Mouse (Mus musculus) limb, embryonic 10.5 days (tissue): Measurements from ENCODE around the gene Acbd3. TPM values are rescaled to one million over a fixed set of nuclear protein-coding genes. Genes with fewer than 3 reads are reported as not detected.

ENCODE experiments used
- DNase-seq: peaks from one replicate; pipeline ENCODE4 v3.0.0-alpha.2; 2017; ENCODE audit warnings: low spot score
- H3K27ac ChIP-seq: fragments of 300-500 bp; sonication (generic); 2 replicates; pipeline ENCODE4 v1.5.1; 2016; ENCODE audit warnings: mild to moderate bottlenecking
- H3K27me3 ChIP-seq: fragments of 300-500 bp; sonication (generic); 2 replicates; pipeline ENCODE4 v1.6.1; 2016; ENCODE audit warnings: low read depth, mild to moderate bottlenecking; ENCODE audit not compliant: poor library complexity, severe bottlenecking
- H3K36me3 ChIP-seq: fragments of 300-500 bp; sonication (generic); 2 replicates; pipeline ENCODE4 v1.6.1; 2016; ENCODE audit warnings: mild to moderate bottlenecking, moderate library complexity
- H3K4me1 ChIP-seq: fragments of 300-500 bp; sonication (generic); 2 replicates; pipeline ENCODE4 v1.6.1; 2016
- H3K4me3 ChIP-seq: fragments of 300-500 bp; sonication (generic); 2 replicates; pipeline ENCODE4 v1.5.1; 2016; ENCODE audit warnings: mild to moderate bottlenecking, moderate library complexity
- H3K9me3 ChIP-seq: fragments of 300-500 bp; sonication (generic); replicated peaks from 2 replicates; pipeline ENCODE4 v1.6.1; 2016; ENCODE audit warnings: mild to moderate bottlenecking
- WGBS: fragments of 180-500 bp; shearing (Covaris S2); methylation state at CpG from one replicate; pipeline ENCODE4 v1.1.7; 2016; 5-methylcytosine and 5-hydroxymethylcytosine counted together
- polyA plus RNA-seq: library from polyadenylated mRNA; unstranded; fragments of >200 nt; fragmentation: Nextera tagmentation; extraction: Ambion mirVana; gene quantifications from 2 replicates; pipeline ENCODE4 v1.2.1, GENCODE M21; 2016

Acbd3 gene
- polyA plus RNA-seq, 1 experiment from 2014 or later = 19.2 TPM

DNA sequence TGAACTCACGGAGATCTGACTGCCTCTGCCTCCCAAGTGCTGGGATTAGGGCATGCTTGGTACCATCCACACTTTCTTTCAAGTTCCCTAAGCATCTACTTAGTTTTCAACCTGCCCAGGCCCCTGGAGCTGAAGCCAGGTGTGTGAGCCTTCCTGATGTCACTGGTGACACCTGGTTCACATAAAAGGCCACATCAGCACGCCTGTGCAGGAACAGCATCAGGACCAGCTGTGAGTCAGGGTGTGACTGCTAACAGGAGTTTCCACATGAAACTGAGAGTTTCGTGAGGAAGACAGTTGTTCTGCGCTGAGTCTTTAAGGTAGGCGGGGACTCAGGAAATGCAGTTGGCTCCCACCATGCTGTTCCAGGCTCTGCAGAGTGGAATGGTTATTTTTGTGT lies 39.5 kb downstream of the Acbd3 start:
- no peak overlapping the region for H3K27ac ChIP-seq
- DNase-seq = no peak
- H3K9me3 ChIP-seq = no peaks in the 10 kb centered on the region
- 85% methylated on average over 5 of the region's 5 CpGs for WGBS
- peaks cover 31% of the 10 kb centered on the region for H3K4me1 ChIP-seq
- peaks cover 14% of the 10 kb centered on the region for H3K27me3 ChIP-seq
- no peak overlapping the region for H3K4me3 ChIP-seq
- no peaks in the 10 kb centered on the region for H3K36me3 ChIP-seq

DNA sequence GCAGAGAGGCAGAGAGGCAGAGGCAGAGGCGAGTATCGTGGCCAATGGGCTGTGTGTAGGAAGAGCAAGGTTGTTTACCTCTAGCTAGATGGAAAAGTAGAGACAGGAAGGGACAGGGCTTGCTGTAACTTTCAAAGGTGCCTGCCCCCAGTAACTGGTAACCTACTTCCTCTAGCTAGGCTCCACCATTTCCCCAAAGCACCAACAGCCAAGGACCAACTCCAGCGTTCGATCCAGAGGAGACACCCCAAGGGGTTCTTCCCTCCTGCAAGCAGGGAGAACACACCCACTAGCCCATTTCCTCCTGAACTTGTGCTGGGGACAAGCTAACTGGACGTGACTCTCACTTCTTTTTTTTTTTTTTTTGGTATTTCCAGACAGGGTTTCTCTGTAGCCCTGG lies 40.7 kb downstream of the Acbd3 start:
- Histone ChIP-seq H3K36me3 (no peaks in the 10 kb centered on the region), H3K27me3 (peaks cover 14% of the 10 kb centered on the region), H3K4me3 (no peak overlapping the region), H3K9me3 (no peaks in the 10 kb centered on the region), H3K4me1 (peaks cover 31% of the 10 kb centered on the region), H3K27ac (no peak overlapping the region)
- no peak for DNase-seq
- WGBS = 67% methylated on average over 5 of the region's 5 CpGs

DNA sequence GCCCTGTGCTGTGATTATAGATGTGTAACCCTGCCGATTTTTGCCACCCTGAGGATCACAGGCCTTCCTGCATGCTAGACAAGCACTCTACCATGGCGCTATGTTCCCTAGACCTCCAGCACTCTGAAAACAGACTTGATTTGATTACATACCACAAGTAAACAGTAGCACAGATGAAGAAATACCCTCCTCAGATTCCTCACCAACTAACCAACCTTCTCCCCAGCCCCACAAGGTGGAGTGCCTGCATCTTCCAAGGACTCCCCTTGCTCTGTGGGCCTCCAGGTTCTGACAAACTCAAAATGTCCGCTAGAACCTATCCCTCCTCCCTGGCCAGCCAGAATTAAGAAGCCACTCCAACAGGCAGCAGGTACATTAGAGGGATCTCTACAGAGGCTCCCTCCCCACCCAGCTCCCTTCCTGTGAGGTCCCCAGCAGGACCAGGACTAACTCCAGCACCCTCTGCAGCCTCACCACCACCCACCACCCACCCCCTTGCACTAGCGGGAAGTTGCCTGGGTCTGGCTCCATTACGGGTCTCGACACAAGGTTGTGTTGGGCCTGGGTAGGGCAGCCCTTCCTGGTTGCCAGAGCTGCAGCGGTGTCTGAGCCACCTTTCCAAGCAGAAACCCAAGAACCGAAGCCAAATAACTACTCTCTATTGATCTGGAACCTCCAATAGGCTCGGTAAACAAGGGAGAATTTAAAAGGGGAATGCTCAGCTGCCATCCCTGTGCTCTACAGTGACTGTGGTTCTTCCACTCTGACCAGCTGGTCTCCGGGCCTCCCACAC lies 41.9 kb downstream of the Acbd3 start:
- Histone ChIP-seq H3K4me1 (peaks cover 31% of the 10 kb centered on the region), H3K4me3 (peak overlapping the region; percentile 61), H3K27ac (peak overlapping the region; percentile 94), H3K27me3 (peaks cover 11% of the 10 kb centered on the region), H3K36me3 (no peaks in the 10 kb centered on the region), H3K9me3 (no peaks in the 10 kb centered on the region)
- WGBS = 20% methylated on average over 10 of the region's 10 CpGs
- peak; percentile 65 for DNase-seq

GRCm38 (mm10) chr1:180768334-180769168 lies 42.7 kb downstream of the Acbd3 start:
- WGBS = 3% methylated on average over 37 of the region's 37 CpGs
- Histone ChIP-seq H3K27ac (peak overlapping the region; percentile 94), H3K4me3 (peak overlapping the region; percentile 61)

GRCm38 (mm10) chr1:180771306-180771705 lies 45.5 kb downstream of the Acbd3 start:
- no peak overlapping the region for H3K4me3 ChIP-seq
- H3K36me3 ChIP-seq = no peaks in the 10 kb centered on the region
- no peaks in the 10 kb centered on the region for H3K9me3 ChIP-seq
- H3K27ac ChIP-seq = no peak overlapping the region; the same call in 1 of the 2 replicates
- peaks cover 24% of the 10 kb centered on the region for H3K4me1 ChIP-seq
- H3K27me3 ChIP-seq = peaks cover 4% of the 10 kb centered on the region; the same call in 1 of the 2 replicates
- DNase-seq = no peak
- WGBS = 81% methylated on average over 5 of the region's 5 CpGs

More at GRCm38 (mm10) chr1:180768334-180769168, 42.7 kb downstream of the Acbd3 start:
- Histone ChIP-seq H3K27me3 (peaks cover 4% of the 10 kb centered on the region; the same call in 1 of the 2 replicates), H3K4me1 (peaks cover 24% of the 10 kb centered on the region), H3K9me3 (no peaks in the 10 kb centered on the region), H3K36me3 (no peaks in the 10 kb centered on the region)
- DNase-seq = peak; percentile 86

- H3K9me3 ChIP-seq = no peaks in the 10 kb centered on the region
- peaks cover 28% of the 10 kb centered on the region for H3K4me1 ChIP-seq
- no peaks in the 10 kb centered on the region for H3K36me3 ChIP-seq
- H3K4me3 ChIP-seq = no peak overlapping the region
- H3K27me3 ChIP-seq = peaks cover 4% of the 10 kb centered on the region; the same call in 1 of the 2 replicates
- 52% methylated on average over 4 of the region's 4 CpGs for WGBS
- no peak for DNase-seq
- no peak overlapping the region; the same call in 1 of the 2 replicates for H3K27ac ChIP-seq
These were observed 45.9 kb downstream of the Acbd3 start for GRCm38 (mm10) chr1:180771722-180772121.

- WGBS = 90% methylated on average over 3 of the region's 3 CpGs
- H3K4me3 ChIP-seq = no peak overlapping the region
- peaks cover 4% of the 10 kb centered on the region; the same call in 1 of the 2 replicates for H3K27me3 ChIP-seq
- H3K27ac ChIP-seq = no peak overlapping the region
- no peak for DNase-seq
- H3K36me3 ChIP-seq = no peaks in the 10 kb centered on the region
- peaks cover 34% of the 10 kb centered on the region for H3K4me1 ChIP-seq
- H3K9me3 ChIP-seq = no peaks in the 10 kb centered on the region
These were observed 46.4 kb downstream of the Acbd3 start for GRCm38 (mm10) chr1:180772291-180772690.

- no peak for DNase-seq
- Histone ChIP-seq H3K4me3 (no peak overlapping the region), H3K27ac (no peak overlapping the region), H3K4me1 (peaks cover 24% of the 10 kb centered on the region), H3K27me3 (peaks cover 3% of the 10 kb centered on the region; the same call in 1 of the 2 replicates), H3K36me3 (no peaks in the 10 kb centered on the region), H3K9me3 (no peaks in the 10 kb centered on the region)
- WGBS = 64% methylated on average over 3 of the region's 3 CpGs
These were observed 48.8 kb downstream of the Acbd3 start for GRCm38 (mm10) chr1:180774664-180775063.

DNA sequence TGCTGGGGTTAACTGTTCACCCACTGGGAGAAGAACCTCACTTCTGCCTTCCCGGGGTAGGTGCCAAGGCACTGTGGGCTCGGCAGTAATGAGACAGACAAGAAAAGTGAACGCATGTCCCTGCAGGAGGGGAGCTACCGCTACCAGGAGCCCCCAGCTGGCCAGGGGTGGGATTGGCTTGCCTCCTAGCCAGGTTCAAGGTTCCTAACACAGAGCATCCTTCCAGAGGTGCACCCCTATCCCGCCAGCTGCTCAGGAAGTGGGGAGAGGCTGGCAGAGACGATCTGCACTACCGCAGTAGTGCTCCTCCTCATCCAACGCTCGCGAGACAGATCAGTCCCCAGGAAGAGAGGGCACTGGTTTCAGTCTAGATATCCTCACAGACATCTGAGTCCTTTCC lies 49.5 kb downstream of the Acbd3 start:
- H3K4me3 ChIP-seq = no peak overlapping the region
- H3K9me3 ChIP-seq = no peaks in the 10 kb centered on the region
- H3K36me3 ChIP-seq = no peaks in the 10 kb centered on the region
- WGBS = 88% methylated on average over 10 of the region's 10 CpGs
- H3K4me1 ChIP-seq = peaks cover 20% of the 10 kb centered on the region
- H3K27ac ChIP-seq = no peak overlapping the region
- H3K27me3 ChIP-seq = no peaks in the 10 kb centered on the region
- no peak for DNase-seq

GRCm38 (mm10) chr1:180775849-180776493 lies 50.1 kb downstream of the Acbd3 start:
- H3K36me3 ChIP-seq = no peaks in the 10 kb centered on the region
- no peaks in the 10 kb centered on the region for H3K9me3 ChIP-seq
- no peaks in the 10 kb centered on the region for H3K27me3 ChIP-seq
- DNase-seq = no peak
- H3K27ac ChIP-seq = peak overlapping the region; percentile 94
- H3K4me3 ChIP-seq = no peak overlapping the region
- 79% methylated on average over 6 of the region's 6 CpGs for WGBS
- peaks cover 20% of the 10 kb centered on the region for H3K4me1 ChIP-seq

GRCm38 (mm10) chr1:180776494-180776893 lies 50.7 kb downstream of the Acbd3 start:
- Histone ChIP-seq H3K4me3 (no peak overlapping the region), H3K27ac (peak overlapping the region; percentile 94), H3K9me3 (no peaks in the 10 kb centered on the region), H3K4me1 (peaks cover 20% of the 10 kb centered on the region), H3K27me3 (no peaks in the 10 kb centered on the region), H3K36me3 (no peaks in the 10 kb centered on the region)
- WGBS = 84% methylated on average over 6 of the region's 6 CpGs
- DNase-seq = no peak

DNA sequence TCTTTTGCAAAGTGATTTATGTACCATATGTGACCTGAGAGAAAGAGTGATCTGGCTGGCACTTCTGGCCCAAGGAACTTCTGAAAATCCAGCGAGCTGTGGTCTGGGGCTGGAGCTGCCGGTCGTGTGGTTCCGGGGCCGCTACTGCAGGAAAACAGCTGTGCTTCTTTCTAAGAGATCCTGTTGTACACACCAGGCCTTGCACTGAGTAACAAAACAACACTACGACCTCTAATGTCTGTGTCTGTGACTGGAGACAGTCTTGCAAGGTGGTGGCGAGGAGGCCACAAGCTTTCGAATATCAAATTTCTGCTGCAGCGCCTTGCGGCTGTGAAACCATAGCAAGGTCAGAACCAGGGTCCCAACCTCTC lies 51.4 kb downstream of the Acbd3 start:
- H3K27ac ChIP-seq = peak overlapping the region; percentile 94
- peak overlapping the region; percentile 68 for H3K4me3 ChIP-seq
- WGBS = 4% methylated on average over 10 of the region's 10 CpGs
- H3K27me3 ChIP-seq = no peaks in the 10 kb centered on the region
- DNase-seq = no peak
- H3K4me1 ChIP-seq = peaks cover 20% of the 10 kb centered on the region
- no peaks in the 10 kb centered on the region for H3K36me3 ChIP-seq
- H3K9me3 ChIP-seq = no peaks in the 10 kb centered on the region
